Mouse (Mus musculus): ENCODE data around the gene Srrm4.

DNA sequence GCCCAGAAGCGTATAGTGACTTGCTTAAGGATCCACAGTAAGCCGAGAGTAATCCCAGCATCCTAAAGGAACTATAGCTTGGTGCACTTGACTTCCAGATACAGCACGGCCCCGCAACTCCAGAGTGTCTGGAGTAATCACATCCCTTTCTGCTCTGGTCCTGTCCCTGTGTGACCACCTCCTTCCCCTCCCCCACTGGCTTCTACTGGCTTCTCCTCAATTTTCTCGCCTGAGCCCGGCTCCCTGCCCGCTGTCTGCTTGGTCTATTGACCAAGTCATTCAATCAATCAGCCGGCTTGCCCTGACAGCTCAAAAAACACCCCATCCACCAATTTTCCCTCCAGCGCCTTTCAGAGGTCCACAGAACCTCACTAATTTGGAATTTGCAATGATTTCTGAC lies 96.2 kb downstream of the Srrm4 start:
- TF ChIP-seq EP300 (IDR thresholded peaks at IDR 0.05): no peak
- TF ChIP-seq CTCF (IDR thresholded peaks at IDR 0.05): no peak

All from lung, postnatal 0 days (tissue).